Mouse (Mus musculus) heart, postnatal 0 days (tissue): ENCODE results near the gene Gm19426.

Experiments
- CTCF ChIP-seq: IDR thresholded peaks from 2 replicates; pipeline ENCODE4 v1.5.1; 2016; ENCODE audit warnings: antibody characterized with exemption, control low read depth, low read depth
- EP300 ChIP-seq: IDR thresholded peaks from 2 replicates; pipeline ENCODE4 v1.6.1; 2016; ENCODE audit warnings: antibody characterized with exemption, low read depth

DNA sequence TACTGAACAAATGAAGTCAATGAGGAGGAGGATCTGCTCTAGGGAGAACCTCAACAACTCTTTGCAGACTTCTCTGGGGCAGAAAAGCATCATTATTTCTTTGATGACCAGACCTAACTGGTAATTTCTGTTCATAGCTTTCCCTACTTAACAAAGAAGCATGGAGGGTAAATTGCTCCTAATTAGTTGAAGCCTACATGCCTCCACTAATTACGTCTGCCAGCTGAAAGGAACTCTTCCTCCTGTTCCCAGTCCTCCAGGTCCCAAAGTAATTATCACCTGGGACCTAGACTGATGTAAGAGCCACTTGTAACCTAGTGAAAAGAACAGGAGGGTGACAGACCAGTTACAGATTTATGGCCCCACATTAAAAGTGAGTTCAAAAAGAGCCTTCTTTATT lies 35.9 kb downstream of the Gm19426 start:
- no peak for TF ChIP-seq CTCF
- TF ChIP-seq EP300, result no peak
